Mouse (Mus musculus): Measurements from ENCODE around the gene Inpp5b. TPM values are rescaled to one million over a fixed set of nuclear protein-coding genes. Genes with fewer than 3 reads are reported as not detected.

Gene Inpp5b
- total RNA-seq, 2 experiments from 2014 or later = 8.9 to 10.6 TPM

DNA sequence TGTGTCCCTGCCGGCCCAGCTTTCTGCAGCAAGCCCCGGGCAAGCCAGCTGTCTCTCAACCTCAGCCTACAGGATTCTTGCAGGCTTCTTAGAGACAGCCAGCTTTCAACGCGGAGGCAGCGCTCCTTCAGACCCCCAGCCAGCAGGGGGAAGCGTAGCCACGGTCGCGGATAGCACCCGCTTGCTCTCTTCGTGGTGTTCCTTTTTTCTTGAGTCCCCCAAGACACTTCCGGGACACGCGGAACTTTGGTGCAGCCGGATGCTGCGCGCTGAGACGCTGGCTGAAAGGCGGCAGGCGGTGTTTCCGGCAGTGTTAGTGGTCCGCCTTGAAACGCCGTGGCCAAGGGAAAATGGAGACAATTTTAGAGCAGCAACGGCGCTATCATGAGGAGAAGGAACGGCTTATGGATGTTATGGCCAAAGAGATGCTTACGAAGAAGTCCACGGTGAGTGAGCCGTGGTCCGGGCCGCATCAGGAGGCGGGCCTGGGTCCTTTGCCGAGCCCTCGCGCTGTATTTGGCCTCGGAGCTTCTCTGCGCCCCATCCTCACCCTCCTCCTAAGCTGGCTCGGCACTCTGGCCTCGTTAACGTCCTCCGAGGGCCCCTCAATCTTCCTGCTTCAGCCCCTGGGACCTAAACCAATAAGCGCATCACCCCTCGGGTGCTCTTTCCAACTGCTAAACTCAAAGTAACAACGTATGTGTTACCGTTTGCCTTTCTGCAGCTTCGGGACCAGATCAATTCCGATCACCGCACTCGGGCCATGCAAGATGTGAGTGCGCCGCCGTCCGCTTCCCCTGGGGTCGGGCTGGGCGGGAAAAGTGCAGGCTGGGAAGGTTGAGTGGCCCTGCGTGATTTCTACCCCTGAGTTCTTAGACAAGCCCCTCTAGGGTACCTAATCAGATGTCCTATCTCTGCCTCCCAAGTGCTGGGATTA, 26.8 kb upstream of the Inpp5b start, which contains the start of gene Sf3a3:
Gene Sf3a3 (plus strand): TSS at position 232 of the 937 bp plus-strand sequence.
- H3K27ac ChIP-seq = peak within 1 kb of the TSS; percentile 88
- intact Hi-C loops (cut with DNase I) = loop anchor here (1.0 to 2.0 kb wide), 2 partner anchors 87 to 134 kb away; partner anchors contain the start of gene Mtf1
- DNase-seq = peak; percentile 96
- peak; percentile 94 for TF ChIP-seq CTCF (IDR thresholded peaks at IDR 0.05)
- peak within 1 kb of the TSS; percentile 98 for H3K4me3 ChIP-seq

DNA sequence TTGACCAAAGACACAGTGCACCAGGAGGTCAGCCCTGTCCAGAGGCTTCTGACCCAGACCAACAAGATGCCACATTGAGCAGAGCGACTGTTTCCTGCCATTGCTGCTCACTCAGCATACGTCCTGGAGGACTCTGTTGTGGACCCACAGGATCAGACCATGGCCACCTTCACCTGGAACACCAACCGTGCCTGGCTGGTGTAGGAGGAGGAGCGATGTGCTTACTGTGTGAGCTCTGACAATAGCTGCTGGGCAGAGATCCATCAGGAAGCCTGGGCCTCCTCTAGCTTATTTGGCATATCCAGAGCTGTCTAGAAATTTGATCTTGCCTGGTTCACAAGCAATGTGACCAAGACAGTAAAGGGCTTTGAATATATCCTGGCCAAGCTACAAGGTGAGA, 22.5 kb upstream of the Inpp5b start:
- intact Hi-C loops (cut with DNase I) = no loop called here
- no peak overlapping the region for H3K4me3 ChIP-seq
- TF ChIP-seq CTCF (IDR thresholded peaks at IDR 0.05) = no peak
- no peak overlapping the region for H3K27ac ChIP-seq
- no peak for DNase-seq

DNA sequence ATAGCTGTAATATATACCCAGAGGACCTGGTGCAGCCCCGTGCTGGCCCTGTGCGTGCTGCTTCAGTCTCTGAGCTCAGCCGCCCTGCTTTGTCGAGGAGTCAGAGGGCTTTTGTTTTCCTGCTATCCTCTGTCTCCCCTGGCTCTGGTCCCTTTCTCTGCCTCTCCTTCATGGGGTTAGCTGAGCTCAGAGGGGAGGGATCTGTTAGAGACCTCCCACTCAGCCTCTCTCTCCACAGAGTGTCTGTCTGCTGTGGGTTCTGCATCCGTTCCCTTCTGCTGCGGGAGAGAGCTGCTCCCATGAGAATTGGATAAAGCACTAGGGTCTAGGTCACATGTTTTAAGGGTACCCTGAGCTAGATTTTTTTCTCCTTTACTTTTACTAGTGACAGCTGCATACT, 15.5 kb upstream of the Inpp5b start:
- TF ChIP-seq CTCF (IDR thresholded peaks at IDR 0.05) = no peak
- intact Hi-C loops (cut with DNase I) = no loop called here
- DNase-seq = no peak
- H3K27ac ChIP-seq = no peak overlapping the region
- H3K4me3 ChIP-seq = no peak overlapping the region

DNA sequence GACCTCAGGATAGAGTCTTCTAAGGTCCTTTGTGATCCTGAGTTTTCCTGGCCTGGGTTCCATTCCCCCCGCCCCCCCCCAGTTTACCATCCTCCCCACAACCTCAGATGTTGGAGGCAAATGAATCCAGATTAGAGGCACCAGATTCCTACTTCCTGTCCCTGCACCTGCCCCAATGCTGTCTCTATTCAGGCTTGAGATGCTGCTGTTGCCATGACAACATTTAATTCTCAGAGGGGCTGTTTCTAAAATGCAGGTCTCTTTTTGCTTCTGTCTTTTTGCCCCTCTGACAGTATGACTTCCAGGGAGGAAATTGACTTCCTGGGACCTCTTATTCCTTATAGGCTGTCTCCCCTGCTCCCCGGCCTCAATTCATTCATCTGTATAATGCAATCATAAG, 4.7 kb upstream of the Inpp5b start:
- DNase-seq = no peak
- intact Hi-C loops (cut with DNase I) = no loop called here
- no peak overlapping the region for H3K4me3 ChIP-seq
- no peak overlapping the region for H3K27ac ChIP-seq
- no peak for TF ChIP-seq CTCF (IDR thresholded peaks at IDR 0.05)

DNA sequence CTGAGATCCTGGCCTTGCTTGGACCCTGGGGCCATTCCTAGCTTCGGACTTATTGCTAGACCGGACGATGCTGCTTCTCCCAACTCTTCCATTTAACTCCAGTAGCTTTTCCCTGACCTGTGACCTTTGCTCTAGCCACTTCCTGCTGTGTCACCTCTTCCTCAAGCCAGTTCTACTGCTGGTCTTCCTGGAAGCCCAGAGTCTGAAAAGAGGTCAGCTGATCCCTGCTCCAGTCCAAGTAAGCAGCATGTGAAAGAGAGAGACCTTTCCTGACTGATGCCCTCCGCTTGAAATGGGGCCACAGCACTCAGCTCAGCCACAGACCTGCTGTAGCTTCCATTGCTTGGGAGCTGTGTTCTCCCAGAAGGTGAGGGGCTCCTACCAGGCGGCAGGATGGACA, 4.2 kb upstream of the Inpp5b start:
- intact Hi-C loops (cut with DNase I) = no loop called here
- no peak for TF ChIP-seq CTCF (IDR thresholded peaks at IDR 0.05)
- no peak for DNase-seq
- H3K27ac ChIP-seq = no peak overlapping the region
- H3K4me3 ChIP-seq = no peak overlapping the region

DNA sequence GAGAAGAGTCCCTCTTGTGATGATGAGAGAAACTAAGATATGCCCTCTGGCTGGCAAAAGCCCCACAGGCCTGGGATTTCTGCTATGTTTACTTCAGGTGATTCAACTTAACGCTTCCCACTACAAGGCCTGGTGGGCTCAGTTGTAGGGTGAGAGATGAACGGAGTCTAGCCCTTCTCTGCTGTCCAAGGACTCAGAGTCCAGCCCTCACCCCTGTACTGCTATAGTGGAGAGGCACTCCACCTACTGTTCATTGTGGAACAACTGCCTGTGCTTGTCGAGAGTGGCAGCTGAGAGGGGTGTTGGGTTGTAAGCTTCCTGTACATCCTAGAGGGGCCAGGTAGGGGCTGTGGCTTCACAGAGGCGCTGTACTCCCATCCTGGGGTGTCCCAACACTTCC, 3.6 kb upstream of the Inpp5b start:
- no peak overlapping the region for H3K4me3 ChIP-seq
- no peak for DNase-seq
- H3K27ac ChIP-seq = no peak overlapping the region
- no peak for TF ChIP-seq CTCF (IDR thresholded peaks at IDR 0.05)
- intact Hi-C loops (cut with DNase I) = no loop called here

DNA sequence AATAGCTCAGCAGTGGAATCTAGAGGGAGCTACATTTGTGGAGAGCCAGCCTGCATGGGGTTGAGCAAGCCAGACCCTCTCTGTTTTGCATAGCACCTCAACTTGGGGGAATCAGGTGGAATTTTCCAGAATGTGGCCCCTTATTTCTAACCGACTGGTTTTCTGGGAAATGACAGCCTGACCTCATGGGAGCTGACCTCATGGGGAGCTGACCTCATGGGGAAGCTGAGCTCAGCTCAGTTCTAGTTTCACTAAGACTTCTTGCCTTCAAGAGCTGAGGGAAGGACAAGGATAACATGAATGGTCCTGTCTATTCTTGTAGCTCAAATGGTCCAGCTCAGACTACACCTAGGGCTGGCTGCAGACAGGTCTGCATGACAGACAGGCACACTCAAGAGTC, 2.9 kb upstream of the Inpp5b start:
- no peak overlapping the region for H3K4me3 ChIP-seq
- no peak overlapping the region for H3K27ac ChIP-seq
- TF ChIP-seq CTCF (IDR thresholded peaks at IDR 0.05) = no peak
- intact Hi-C loops (cut with DNase I) = no loop called here
- no peak for DNase-seq

DNA sequence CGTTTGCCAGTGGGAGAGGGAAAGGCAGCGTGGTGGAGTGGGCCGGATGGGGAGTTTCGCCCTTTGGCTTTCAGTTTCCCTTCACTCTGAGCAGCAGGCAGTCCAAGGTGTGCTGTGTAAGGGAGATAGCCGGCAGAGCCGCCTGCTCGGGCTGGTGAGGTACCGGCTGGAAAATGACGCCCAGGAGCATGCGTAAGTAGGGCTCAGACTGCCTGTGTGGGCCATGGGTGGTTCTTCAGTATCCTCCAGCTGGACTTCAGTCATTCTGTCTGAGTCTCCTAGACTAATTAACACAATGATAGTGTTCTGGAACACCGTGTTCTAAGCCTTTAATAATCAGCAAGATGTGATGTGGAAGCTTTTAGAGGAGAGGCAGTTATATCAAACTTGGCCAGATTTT, 1.2 kb downstream of the Inpp5b start:
- DNase-seq = no peak
- H3K27ac ChIP-seq = no peak overlapping the region
- intact Hi-C loops (cut with DNase I) = no loop called here
- H3K4me3 ChIP-seq = peak overlapping the region; percentile 95
- TF ChIP-seq CTCF (IDR thresholded peaks at IDR 0.05) = no peak

DNA sequence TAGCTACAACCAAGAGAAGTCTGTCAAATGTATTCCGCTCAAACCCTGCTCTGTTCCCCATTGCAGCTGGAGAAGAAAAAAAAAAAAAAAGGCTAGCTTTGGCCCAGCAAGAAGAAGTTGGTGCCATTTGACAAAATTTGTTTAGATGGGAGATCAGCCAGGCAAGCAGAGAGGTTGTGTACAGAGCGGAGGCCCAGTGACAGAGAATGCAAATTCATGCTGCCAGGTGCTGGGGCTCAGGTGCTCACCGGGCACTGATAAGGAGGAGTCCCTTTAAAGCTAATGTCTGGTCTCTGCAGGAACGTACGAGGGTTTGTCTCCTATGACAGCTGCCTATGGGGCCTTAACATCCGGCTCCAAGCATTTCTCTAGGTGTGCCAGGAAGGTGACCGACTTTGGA, 4.9 kb downstream of the Inpp5b start:
- no peak overlapping the region for H3K4me3 ChIP-seq
- H3K27ac ChIP-seq = no peak overlapping the region
- intact Hi-C loops (cut with DNase I) = no loop called here
- no peak for DNase-seq
- no peak for TF ChIP-seq CTCF (IDR thresholded peaks at IDR 0.05)

DNA sequence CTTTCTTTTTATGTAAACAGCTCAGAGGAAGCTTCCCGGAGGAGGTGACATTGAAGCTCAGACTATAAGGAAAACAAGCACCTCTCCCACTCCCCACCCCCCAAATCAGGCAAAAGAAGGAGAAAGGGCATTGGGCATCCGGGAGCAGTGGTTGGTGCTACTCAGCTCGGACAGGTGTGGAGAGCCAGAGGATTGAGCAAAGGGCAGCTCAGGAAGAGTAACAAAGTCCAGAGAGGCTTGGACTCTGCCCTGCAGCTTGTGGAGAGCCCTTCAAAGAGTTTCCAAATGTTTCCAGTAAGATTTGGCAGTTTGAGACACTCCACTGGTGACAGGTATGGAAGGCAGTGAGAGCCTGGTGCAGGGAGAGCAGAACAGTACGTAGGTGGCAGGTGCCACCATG, 6.2 kb downstream of the Inpp5b start:
- no peak overlapping the region for H3K4me3 ChIP-seq
- H3K27ac ChIP-seq = no peak overlapping the region
- DNase-seq = no peak
- TF ChIP-seq CTCF (IDR thresholded peaks at IDR 0.05) = no peak
- intact Hi-C loops (cut with DNase I) = no loop called here

DNA sequence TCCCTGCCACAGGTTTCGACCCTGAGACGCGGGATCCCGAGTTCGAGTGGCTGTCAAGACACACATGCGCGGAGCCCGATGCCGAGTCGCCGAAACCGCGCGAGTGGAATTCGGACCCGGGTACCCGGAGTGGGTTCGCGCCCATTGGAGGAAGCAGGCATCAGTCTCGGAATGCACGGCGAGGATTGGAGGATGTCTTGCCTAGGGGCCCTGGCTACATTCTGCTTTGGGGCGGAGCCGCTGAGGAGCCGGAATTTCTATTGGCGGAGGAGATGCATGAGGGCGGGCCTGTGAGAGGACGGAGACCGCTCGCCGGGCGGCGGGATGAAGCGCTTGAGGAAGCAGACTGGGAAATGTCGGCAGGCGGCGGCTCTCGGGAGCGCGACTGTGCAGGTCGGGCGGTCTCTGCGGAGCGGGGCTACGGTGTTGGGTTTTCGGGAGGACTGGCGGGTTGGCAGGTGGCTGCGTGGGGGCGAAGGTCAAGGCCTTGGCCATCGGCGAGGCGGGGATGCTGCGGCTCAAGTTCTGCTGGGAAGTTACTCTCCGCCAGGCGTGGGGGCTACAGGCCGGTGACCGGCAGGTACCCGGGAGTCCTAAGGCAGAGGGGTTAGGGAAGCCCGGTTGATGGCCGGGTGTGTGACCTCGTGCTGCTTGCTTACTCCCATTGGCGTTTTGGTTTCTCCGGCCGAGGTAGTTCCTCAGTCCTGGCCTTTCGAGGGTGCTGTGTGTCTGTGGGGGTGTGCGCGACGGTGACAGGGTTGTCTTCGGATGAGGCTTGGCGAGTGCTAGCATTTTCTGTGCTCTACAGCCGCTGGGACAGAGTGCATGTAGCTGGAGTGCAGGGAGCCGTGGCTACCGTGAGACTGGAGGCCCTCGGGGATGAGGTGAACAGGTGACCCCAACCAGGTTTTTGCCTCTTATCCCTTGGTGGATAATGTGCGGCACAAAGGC, 9.9 kb downstream of the Inpp5b start:
- Histone ChIP-seq H3K4me3 (peak overlapping the region; percentile 89), H3K27ac (peak overlapping the region; percentile 86)
- peak; percentile 99 for DNase-seq
- TF ChIP-seq CTCF (IDR thresholded peaks at IDR 0.05) = no peak; the same call in 1 of the 2 replicates
- intact Hi-C loops (cut with DNase I) = loop anchor here (5.0 kb wide), 2 partner anchors 46 to 96 kb away; no protein-coding TSS in a partner anchor

DNA sequence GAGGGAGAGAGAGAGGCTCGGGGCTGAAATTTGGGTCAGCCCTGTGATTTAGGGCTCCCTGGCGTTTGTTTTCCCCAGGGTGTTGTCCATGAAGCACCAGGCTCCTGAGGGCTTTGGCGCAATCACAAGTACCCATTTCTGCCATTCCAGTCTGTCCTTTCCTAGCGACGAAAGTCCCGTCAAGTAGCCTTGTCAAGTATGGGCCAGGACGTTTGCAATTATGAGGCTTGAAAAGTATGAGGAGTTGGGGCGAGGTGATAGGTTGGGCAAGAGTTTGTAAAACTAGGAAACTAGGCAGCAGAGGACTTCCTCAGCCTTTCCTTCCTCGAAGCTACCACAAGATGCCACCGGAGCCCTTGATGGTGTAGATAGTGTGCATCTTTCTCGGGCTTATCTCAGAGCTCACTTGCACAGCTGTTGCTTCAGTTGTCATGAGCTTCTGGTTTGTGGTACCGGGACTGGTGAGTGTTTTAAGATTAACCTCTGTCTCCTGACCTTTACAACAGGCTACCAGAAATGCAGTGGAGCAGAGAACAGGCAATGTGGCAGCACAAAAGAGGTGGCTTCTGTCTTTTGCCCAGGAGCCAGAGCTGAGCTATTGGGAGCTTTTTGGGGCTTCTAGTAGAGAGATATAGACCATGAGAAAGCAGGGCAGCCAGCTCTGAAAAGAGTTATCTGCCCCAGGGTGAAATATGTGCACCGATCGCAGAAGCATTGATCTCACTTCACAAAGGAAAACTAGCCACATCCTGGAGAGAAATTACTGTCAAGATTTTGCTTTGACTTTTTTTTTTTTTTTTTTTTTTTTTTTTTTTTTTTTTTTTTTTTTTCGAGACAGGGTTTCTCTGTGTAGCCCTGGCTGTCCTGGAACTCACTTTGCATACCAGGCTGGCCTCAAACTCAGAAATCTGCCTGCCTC, 10.9 kb downstream of the Inpp5b start:
- intact Hi-C loops (cut with DNase I) = loop anchor here (5.0 kb wide), 2 partner anchors 45 to 95 kb away; no protein-coding TSS in a partner anchor
- H3K27ac ChIP-seq = peak overlapping the region; percentile 86

More for the DNA sequence above, 10.9 kb downstream of the Inpp5b start:
- peak overlapping the region; percentile 89 for H3K4me3 ChIP-seq
- DNase-seq = no peak
- no peak for TF ChIP-seq CTCF (IDR thresholded peaks at IDR 0.05)

All from gastrocnemius, adult 2 months (tissue).